Mouse (Mus musculus): ENCODE measurements around the gene Olfr671.

GRCm38 (mm10) chr7:104962520-104962919 is 16.4 kb downstream of the Olfr671 start, which contains the start of gene Olfr670:
- TF ChIP-seq CTCF (IDR thresholded peaks at IDR 0.05; ENCODE audit: low read depth, low read length), result no peak
- no peak for TF ChIP-seq POLR2A (IDR thresholded peaks at IDR 0.05; ENCODE audit: insufficient read depth, low read length)
- no peak for TF ChIP-seq EP300 (IDR thresholded peaks at IDR 0.05; ENCODE audit: insufficient read depth, low read depth, low read length)
